Mouse (Mus musculus) hindbrain, embryonic 16.5 days (tissue): ENCODE results near the gene Tex14. TPM values are rescaled to one million over a fixed set of nuclear protein-coding genes. Genes with fewer than 3 reads are reported as not detected.
"Not testable (repeated sequence)": the region's sequence is repeated elsewhere in the genome, so short reads cannot be mapped to it uniquely, and the experiment has no call there.

Experiments
- ATAC-seq: fragments of 200-750 bp; cut with Nextera tagmentation; 2 replicates; pipeline ENCODE4 v1.8.0; 2017; ENCODE audit warnings: moderate TSS enrichment, moderate library complexity
- H3K27ac ChIP-seq: fragments of 300-500 bp; sonication (generic); 2 replicates; pipeline ENCODE4 v1.5.1; 2014; ENCODE audit warnings: low read depth, mild to moderate bottlenecking, control low read depth, low read length, moderate library complexity
- H3K27me3 ChIP-seq: fragments of 300-500 bp; sonication (generic); replicated peaks from 2 replicates; pipeline ENCODE4 v1.6.1; 2014; ENCODE audit warnings: low read length; ENCODE audit not compliant: control insufficient read depth, insufficient read depth
- H3K36me3 ChIP-seq: fragments of 300-500 bp; sonication (generic); 2 replicates; pipeline ENCODE4 v1.6.1; 2014; ENCODE audit warnings: mild to moderate bottlenecking, low read length, moderate library complexity, mixed read lengths; ENCODE audit not compliant: control insufficient read depth, insufficient read depth
- H3K4me1 ChIP-seq: fragments of 300-500 bp; sonication (generic); 2 replicates; pipeline ENCODE4 v1.6.1; 2014; ENCODE audit warnings: low read depth, low read length; ENCODE audit not compliant: control insufficient read depth, insufficient read depth
- H3K4me2 ChIP-seq: fragments of 300-500 bp; sonication (generic); 2 replicates; pipeline ENCODE4 v1.6.1; 2014; ENCODE audit warnings: mild to moderate bottlenecking, low read length, control low read depth, moderate library complexity
- H3K4me3 ChIP-seq: fragments of 300-500 bp; sonication (generic); 2 replicates; pipeline ENCODE4 v1.5.1; 2014; ENCODE audit warnings: mild to moderate bottlenecking, low read length, control low read depth, moderate library complexity
- H3K9ac ChIP-seq: fragments of 300-500 bp; sonication (generic); 2 replicates; pipeline ENCODE4 v1.6.1; 2014; ENCODE audit warnings: low read depth, mild to moderate bottlenecking, control low read depth, low read length, moderate library complexity
- H3K9me3 ChIP-seq: fragments of 300-500 bp; sonication (generic); 2 replicates; pipeline ENCODE4 v1.6.1; 2014; ENCODE audit warnings: mild to moderate bottlenecking, low read length, moderate library complexity; ENCODE audit not compliant: control insufficient read depth
- WGBS: fragments of 180-500 bp; shearing (Covaris S2); extraction: QIAGEN DNeasy Blood & Tissue Kit; methylation state at CpG from one replicate; pipeline ENCODE4 v1.1.7; 2014; 5-methylcytosine and 5-hydroxymethylcytosine counted together
- polyA plus RNA-seq: library from polyadenylated mRNA; unstranded; fragments of >200 nt; fragmentation: Nextera tagmentation; extraction: Ambion mirVana; gene quantifications from 2 replicates; pipeline ENCODE4 v1.2.1, GENCODE M21; 2015

Tex14 gene
- polyA plus RNA-seq, 1 experiment from 2014 or later: 1.9 TPM

- H3K9ac ChIP-seq, H3K4me2 ChIP-seq, ATAC-seq, H3K27ac ChIP-seq, H3K27me3 ChIP-seq, H3K4me3 ChIP-seq, H3K9me3 ChIP-seq, H3K4me1 ChIP-seq, H3K36me3 ChIP-seq: not testable (repeated sequence)
- 86% methylated on average over 4 of the region's 4 CpGs for WGBS
Observed at GRCm38 (mm10) chr11:87463792-87464430, 59.0 kb downstream of the Tex14 start.

- H3K9me3 ChIP-seq: no peaks in the 10 kb centered on the region
- 89% methylated on average over 6 of the region's 6 CpGs for WGBS
- H3K9ac ChIP-seq: no peak overlapping the region
- 0 out of 2 replicates have a peak, but pooled peaks cover 3% of the 10 kb centered on the region for H3K4me1 ChIP-seq
- H3K4me2 ChIP-seq: no peak overlapping the region
- no peak overlapping the region for H3K4me3 ChIP-seq
- no peak overlapping the region for H3K27ac ChIP-seq
- no peaks in the 10 kb centered on the region for H3K36me3 ChIP-seq
- ATAC-seq: no peak
- no peaks in the 10 kb centered on the region for H3K27me3 ChIP-seq
Observed at GRCm38 (mm10) chr11:87465990-87466593, 61.2 kb downstream of the Tex14 start.

- 62% methylated on average over 19 of the region's 19 CpGs for WGBS
- H3K9me3 ChIP-seq: no peaks in the 10 kb centered on the region
- H3K27me3 ChIP-seq: no peaks in the 10 kb centered on the region
- no peak for ATAC-seq
- H3K36me3 ChIP-seq: no peaks in the 10 kb centered on the region
- no peak overlapping the region; the same call in 1 of the 2 replicates for H3K9ac ChIP-seq
- H3K4me2 ChIP-seq: no peak overlapping the region
- H3K4me1 ChIP-seq: 0 out of 2 replicates have a peak, but pooled peaks cover 3% of the 10 kb centered on the region
- H3K4me3 ChIP-seq: no peak overlapping the region
- no peak overlapping the region for H3K27ac ChIP-seq
Observed at GRCm38 (mm10) chr11:87467491-87468277, 62.8 kb downstream of the Tex14 start.

- Histone ChIP-seq H3K4me3 (no peak overlapping the region), H3K4me1 (0 out of 2 replicates have a peak, but pooled peaks cover 3% of the 10 kb centered on the region), H3K27me3 (no peaks in the 10 kb centered on the region), H3K4me2 (no peak overlapping the region), H3K9me3 (no peaks in the 10 kb centered on the region), H3K36me3 (no peaks in the 10 kb centered on the region), H3K9ac (no peak overlapping the region), H3K27ac (no peak overlapping the region)
- ATAC-seq: no peak
- WGBS: 59% methylated on average over 7 of the region's 7 CpGs
Observed at GRCm38 (mm10) chr11:87468278-87468655, 63.4 kb downstream of the Tex14 start.

GRCm38 (mm10) chr11:87468706-87469315, 63.9 kb downstream of the Tex14 start:
- Histone ChIP-seq H3K4me3 (no peak overlapping the region), H3K9me3 (no peaks in the 10 kb centered on the region), H3K9ac (no peak overlapping the region), H3K36me3 (no peaks in the 10 kb centered on the region), H3K4me1 (0 out of 2 replicates have a peak, but pooled peaks cover 3% of the 10 kb centered on the region), H3K4me2 (no peak overlapping the region), H3K27me3 (no peaks in the 10 kb centered on the region), H3K27ac (no peak overlapping the region)
- WGBS: 79% methylated on average over 9 of the region's 9 CpGs
- no peak for ATAC-seq

GRCm38 (mm10) chr11:87470807-87471698, 66.2 kb downstream of the Tex14 start:
- H3K27ac ChIP-seq: not testable (repeated sequence)

GRCm38 (mm10) chr11:87471699-87471997, 66.8 kb downstream of the Tex14 start:
- 0% methylated on average over 1 of the region's 3 CpGs for WGBS
- ATAC-seq: not testable (repeated sequence)

More at GRCm38 (mm10) chr11:87470807-87471698, 66.2 kb downstream of the Tex14 start:
- Histone ChIP-seq H3K4me3 (peak overlapping the region; percentile 27), H3K4me2 (peak overlapping the region; percentile 51)
- not testable (repeated sequence) for H3K4me1 ChIP-seq, H3K9me3 ChIP-seq, H3K27me3 ChIP-seq, H3K36me3 ChIP-seq, H3K9ac ChIP-seq
- ATAC-seq: peak; percentile 99
- WGBS: under 1% methylated on average over 22 of the region's 63 CpGs

GRCm38 (mm10) chr11:87472058-87472457, 67.2 kb downstream of the Tex14 start:
- H3K27ac ChIP-seq, H3K4me3 ChIP-seq, H3K9ac ChIP-seq, H3K27me3 ChIP-seq, H3K4me2 ChIP-seq, ATAC-seq, H3K4me1 ChIP-seq, H3K36me3 ChIP-seq, H3K9me3 ChIP-seq: not testable (repeated sequence)
- 41% methylated on average over 3 of the region's 4 CpGs for WGBS

More at GRCm38 (mm10) chr11:87471699-87471997, 66.8 kb downstream of the Tex14 start:
- H3K4me2 ChIP-seq, H3K4me1 ChIP-seq, H3K9ac ChIP-seq, H3K36me3 ChIP-seq, H3K27me3 ChIP-seq, H3K9me3 ChIP-seq, H3K27ac ChIP-seq, H3K4me3 ChIP-seq: not testable (repeated sequence)
